Mouse (Mus musculus) gastrocnemius, postnatal 4 days (tissue): Measurements from ENCODE around the gene Chmp1a. TPM values are rescaled to one million over a fixed set of nuclear protein-coding genes. Genes with fewer than 3 reads are reported as not detected.

ENCODE experiments used
- DNase-seq, 2 experiments: peaks; one replicate each; pipeline ENCODE4 v3.0.0; 2021 to 2022; ENCODE audit warnings: low spot score in 2 of 2, mixed read lengths in 2 of 2
- total RNA-seq, 2 experiments: library from RNA; stranded (reverse); gene quantifications; 2 replicates each; pipeline ENCODE4 v1.2.3; 2021

The Chmp1a gene
- total RNA-seq, 2 experiments from 2014 or later = 48.1 to 68.1 TPM

DNA sequence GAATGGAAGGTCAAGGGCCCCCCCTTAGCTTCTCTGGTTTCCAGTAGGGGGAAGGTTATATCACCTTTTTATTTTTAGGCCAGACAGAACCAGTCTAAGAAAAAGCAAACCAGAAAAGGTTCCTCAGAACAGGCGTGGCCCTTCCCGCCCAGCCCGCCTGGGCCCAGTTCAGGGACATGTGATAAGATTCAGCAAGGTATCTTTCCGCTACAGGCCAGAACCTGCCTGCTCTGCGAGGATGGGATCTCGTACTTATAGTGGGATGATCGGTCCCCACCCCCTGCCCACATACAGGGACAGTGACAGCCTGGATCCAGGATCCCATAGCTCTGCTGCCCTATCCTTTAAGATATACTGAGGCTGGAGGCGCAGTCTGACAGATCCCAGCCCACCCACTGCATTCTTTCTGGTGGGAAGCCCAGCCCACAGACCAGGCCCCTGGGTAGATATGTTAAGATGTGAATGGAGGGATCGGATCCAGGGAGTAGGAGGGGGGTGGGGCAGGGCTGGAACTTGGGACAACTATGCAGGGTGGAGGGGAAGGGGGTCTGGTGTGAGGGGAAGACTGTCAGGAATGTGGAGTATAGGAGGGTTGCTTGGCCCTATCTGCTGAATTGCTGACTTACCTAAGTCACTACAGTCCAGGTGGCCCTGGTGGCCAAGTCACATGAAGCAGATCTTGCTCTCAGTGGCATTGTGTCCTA is 56.3 kb downstream of the Chmp1a start:
- no peak for DNase-seq

DNA sequence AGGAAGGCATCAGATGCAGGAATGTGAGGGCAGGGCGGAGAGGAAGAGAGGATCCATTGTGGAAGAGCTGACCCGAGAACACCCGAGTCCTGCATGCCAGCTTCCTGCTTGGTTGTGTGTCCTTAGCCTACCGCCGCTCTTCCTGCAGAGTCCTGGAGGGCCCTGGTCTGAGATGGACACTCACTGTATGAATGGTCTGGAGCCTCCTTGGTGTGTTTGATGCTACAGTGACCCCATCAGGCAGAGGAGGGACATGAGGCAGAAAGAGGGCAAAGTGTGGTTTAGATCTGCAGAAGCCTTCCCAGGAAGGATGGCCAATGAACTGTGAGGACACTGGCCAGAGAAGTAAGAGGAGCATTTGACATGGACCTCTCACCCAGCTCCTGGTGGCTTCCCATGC is 57.4 kb downstream of the Chmp1a start:
- no peak for DNase-seq

Other genes with a start within 250 kb of the Chmp1a start
- gene Ankrd11, start 170.5 kb downstream of the Chmp1a start, total RNA-seq = 10 to 100 TPM; 81.1 to 92.9 TPM
- 10 to 100 TPM; 61.0 to 63.2 TPM for gene Spg7, start 149.8 kb downstream of the Chmp1a start, total RNA-seq
- gene Rpl13, start 110.4 kb downstream of the Chmp1a start, total RNA-seq = 100 to 1,000 TPM; 798 to 871 TPM
- 1 to 10 TPM in 1 of 2 experiments, under 1 TPM in 1; 0.80 to 2.4 TPM for gene Cpne7, start 95.4 kb downstream of the Chmp1a start, total RNA-seq
- gene Sult5a1, start 54.4 kb downstream of the Chmp1a start, total RNA-seq = 10 to 100 TPM; 10.2 to 10.8 TPM
- gene Dpep1, start 26.5 kb downstream of the Chmp1a start, total RNA-seq = 1 to 10 TPM; 4.7 to 9.6 TPM
- gene Spata33, start 69 bp upstream of the Chmp1a start, total RNA-seq = 1 to 10 TPM; 1.2 TPM
- gene Cdk10, start 12.1 kb upstream of the Chmp1a start, total RNA-seq = 10 to 100 TPM; 26.7 to 27.4 TPM
- 1 to 10 TPM; 2.3 to 2.4 TPM for gene Spata2l, start 23.5 kb upstream of the Chmp1a start, total RNA-seq
- 10 to 100 TPM; 14.9 to 17.5 TPM for gene Zfp276, start 41.4 kb upstream of the Chmp1a start, total RNA-seq
- gene Vps9d1, start 41.6 kb upstream of the Chmp1a start, total RNA-seq = 10 to 100 TPM; 18.6 to 19.6 TPM
- gene Fanca, start 105.8 kb upstream of the Chmp1a start, total RNA-seq = 10 to 100 TPM in 1 of 2 experiments, 1 to 10 TPM in 1; 9.5 to 12.1 TPM
- 1 to 10 TPM in 1 of 2 experiments, under 1 TPM in 1; 0.70 to 1.3 TPM for gene Spire2, start 120.0 kb upstream of the Chmp1a start, total RNA-seq
- 100 to 1,000 TPM; 174 to 177 TPM for gene Tcf25, start 161.0 kb upstream of the Chmp1a start, total RNA-seq
- gene Mc1r, start 194.3 kb upstream of the Chmp1a start, total RNA-seq = not detected
- under 1 TPM; 0.61 to 0.96 TPM for gene Tubb3, start 198.7 kb upstream of the Chmp1a start, total RNA-seq
- 10 to 100 TPM; 32.2 to 37.3 TPM for gene Def8, start 210.8 kb upstream of the Chmp1a start, total RNA-seq